Mouse (Mus musculus) limb, embryonic 11.5 days (tissue): ENCODE measurements around the gene Tmem223. TPM values are rescaled to one million over a fixed set of nuclear protein-coding genes. Genes with fewer than 3 reads are reported as not detected.
"Not testable (repeated sequence)": the region's sequence is repeated elsewhere in the genome, so short reads cannot be mapped to it uniquely, and the experiment has no call there.

Source experiments
- ATAC-seq: fragments of 200-750 bp; cut with Nextera tagmentation; 2 replicates; pipeline ENCODE4 v1.8.0; 2017; ENCODE audit warnings: low read depth; ENCODE audit not compliant: insufficient number of reproducible peaks, low FRiP score, low TSS enrichment
- DNase-seq: peaks from one replicate; pipeline ENCODE4 v3.0.0-alpha.2; 2015; ENCODE audit warnings: low spot score
- H3K27ac ChIP-seq: fragments of 300-500 bp; sonication (generic); replicated peaks from 2 replicates; pipeline ENCODE4 v1.5.1; 2014; ENCODE audit warnings: low read depth, mild to moderate bottlenecking, low read length
- H3K27me3 ChIP-seq: fragments of 300-500 bp; sonication (generic); 2 replicates; pipeline ENCODE4 v1.6.1; 2014; ENCODE audit warnings: mild to moderate bottlenecking, low read length, mixed read lengths; ENCODE audit not compliant: control insufficient read depth, insufficient read depth
- H3K36me3 ChIP-seq: fragments of 300-500 bp; sonication (generic); 2 replicates; pipeline ENCODE4 v1.6.1; 2014; ENCODE audit warnings: mild to moderate bottlenecking, low read length, moderate library complexity, mixed read lengths; ENCODE audit not compliant: control insufficient read depth, insufficient read depth
- H3K4me1 ChIP-seq: fragments of 300-500 bp; sonication (generic); 2 replicates; pipeline ENCODE4 v1.6.1; 2014; ENCODE audit warnings: low read length, mixed read lengths; ENCODE audit not compliant: control insufficient read depth, insufficient read depth
- H3K4me2 ChIP-seq: fragments of 300-500 bp; sonication (generic); 2 replicates; pipeline ENCODE4 v1.6.1; 2014; ENCODE audit warnings: low read depth, mild to moderate bottlenecking, moderate library complexity; ENCODE audit not compliant: severe bottlenecking
- H3K4me3 ChIP-seq: fragments of 300-500 bp; sonication (generic); 2 replicates; pipeline ENCODE4 v1.5.1; 2014; ENCODE audit warnings: low read depth, low read length
- H3K9ac ChIP-seq: fragments of 300-500 bp; sonication (generic); 2 replicates; pipeline ENCODE4 v1.6.1; 2014; ENCODE audit warnings: mild to moderate bottlenecking, low read length
- H3K9me3 ChIP-seq: fragments of 300-500 bp; sonication (generic); 2 replicates; pipeline ENCODE4 v1.6.1; 2016; ENCODE audit warnings: low read length; ENCODE audit not compliant: control insufficient read depth
- WGBS: fragments of 180-500 bp; shearing (Covaris S2); extraction: QIAGEN DNeasy Blood & Tissue Kit; methylation state at CpG from one replicate; pipeline ENCODE4 v1.1.7; 2014; 5-methylcytosine and 5-hydroxymethylcytosine counted together
- polyA plus RNA-seq: library from polyadenylated mRNA; unstranded; fragments of >200 nt; fragmentation: Nextera tagmentation; extraction: Ambion mirVana; gene quantifications from 2 replicates; pipeline ENCODE4 v1.2.1, GENCODE M21; 2014

The Tmem223 gene
- polyA plus RNA-seq, 1 experiment from 2014 or later = 204 TPM

- Histone ChIP-seq H3K9me3 (no peaks in the 10 kb centered on the region), H3K27ac (no peak overlapping the region), H3K27me3 (no peaks in the 10 kb centered on the region), H3K4me2 (no peak overlapping the region), H3K4me3 (no peak overlapping the region), H3K9ac (no peak overlapping the region), H3K4me1 (peaks cover 8% of the 10 kb centered on the region; the same call in 1 of the 2 replicates), H3K36me3 (peaks cover 17% of the 10 kb centered on the region)
- 20% methylated on average over 3 of the region's 3 CpGs for WGBS
- DNase-seq = no peak
- no peak for ATAC-seq
Observed at GRCm38 (mm10) chr19:8726609-8727390, 44.0 kb upstream of the Tmem223 start.

- 30% methylated on average over 5 of the region's 5 CpGs for WGBS
- Histone ChIP-seq H3K4me2 (no peak overlapping the region), H3K9ac (no peak overlapping the region), H3K9me3 (no peaks in the 10 kb centered on the region), H3K27ac (no peak overlapping the region), H3K36me3 (peaks cover 17% of the 10 kb centered on the region), H3K4me1 (peaks cover 8% of the 10 kb centered on the region; the same call in 1 of the 2 replicates), H3K4me3 (no peak overlapping the region), H3K27me3 (no peaks in the 10 kb centered on the region)
- ATAC-seq (no peak), DNase-seq (no peak)
Observed at GRCm38 (mm10) chr19:8727495-8728114, 43.2 kb upstream of the Tmem223 start.

GRCm38 (mm10) chr19:8728335-8729099, 42.3 kb upstream of the Tmem223 start:
- DNase-seq, H3K27me3 ChIP-seq, H3K4me2 ChIP-seq, H3K4me1 ChIP-seq, H3K27ac ChIP-seq, ATAC-seq, H3K4me3 ChIP-seq, H3K9ac ChIP-seq, H3K9me3 ChIP-seq: not testable (repeated sequence)
- H3K36me3 ChIP-seq = peaks cover 17% of the 10 kb centered on the region
- 51% methylated on average over 3 of the region's 3 CpGs for WGBS

GRCm38 (mm10) chr19:8734334-8734733, 36.5 kb upstream of the Tmem223 start:
- H3K27ac ChIP-seq = no peak overlapping the region
- no peaks in the 10 kb centered on the region for H3K4me1 ChIP-seq
- DNase-seq = no peak
- H3K36me3 ChIP-seq = 0 out of 2 replicates have a peak, but pooled peaks cover 4% of the 10 kb centered on the region
- H3K9ac ChIP-seq = no peak overlapping the region
- WGBS = 74% methylated on average over 3 of the region's 3 CpGs
- H3K27me3 ChIP-seq = no peaks in the 10 kb centered on the region
- ATAC-seq = no peak
- H3K4me2 ChIP-seq = no peak overlapping the region
- no peaks in the 10 kb centered on the region for H3K9me3 ChIP-seq
- H3K4me3 ChIP-seq = no peak overlapping the region

- Histone ChIP-seq H3K4me2 (peak within 1 kb of the TSS; percentile 84), H3K4me1 (peaks cover under 1% of the 10 kb centered on the region), H3K4me3 (peak within 1 kb of the TSS; percentile 90), H3K27me3 (no peaks in the 10 kb centered on the region), H3K36me3 (peaks cover 11% of the 10 kb centered on the region), H3K27ac (0 out of 2 replicates have a peak within 1 kb of the TSS, but pooled peaks have one; percentile 8), H3K9ac (peak within 1 kb of the TSS; percentile 89), H3K9me3 (no peaks in the 10 kb centered on the region)
- under 1% methylated on average over 32 of the region's 32 CpGs for WGBS
- peak; percentile 81 for ATAC-seq
- DNase-seq = peak; percentile 96
Observed at GRCm38 (mm10) chr19:8735389-8736159, 35.2 kb upstream of the Tmem223 start, which contains the start of gene Wdr74. Wdr74 (plus strand) TSS chr19:8735827.

GRCm38 (mm10) chr19:8736160-8736467, 34.7 kb upstream of the Tmem223 start:
- Histone ChIP-seq H3K4me2 (peak overlapping the region; percentile 84), H3K9ac (peak overlapping the region; percentile 89), H3K4me3 (peak overlapping the region; percentile 90), H3K4me1 (peaks cover 6% of the 10 kb centered on the region), H3K27me3 (no peaks in the 10 kb centered on the region), H3K27ac (0 out of 2 replicates have a peak overlapping the region, but pooled peaks have one; percentile 8), H3K36me3 (peaks cover 14% of the 10 kb centered on the region), H3K9me3 (no peaks in the 10 kb centered on the region)
- WGBS = 2% methylated on average over 11 of the region's 11 CpGs
- ATAC-seq = no peak; the same call in 1 of the 2 replicates
- DNase-seq = no peak

- Histone ChIP-seq H3K9me3 (no peaks in the 10 kb centered on the region), H3K4me2 (no peak overlapping the region), H3K36me3 (peaks cover 18% of the 10 kb centered on the region), H3K27ac (no peak overlapping the region), H3K27me3 (no peaks in the 10 kb centered on the region), H3K9ac (no peak overlapping the region), H3K4me1 (peaks cover 9% of the 10 kb centered on the region), H3K4me3 (no peak overlapping the region; the same call in 1 of the 2 replicates)
- no peak for ATAC-seq
- DNase-seq = no peak
- WGBS = 93% methylated on average over 7 of the region's 7 CpGs
Observed at GRCm38 (mm10) chr19:8738911-8739310, 31.9 kb upstream of the Tmem223 start.

GRCm38 (mm10) chr19:8739646-8740045, 31.1 kb upstream of the Tmem223 start:
- ATAC-seq (no peak), DNase-seq (no peak)
- H3K27me3 ChIP-seq = no peaks in the 10 kb centered on the region
- H3K4me3 ChIP-seq = no peak overlapping the region
- no peak overlapping the region for H3K9ac ChIP-seq
- 88% methylated on average over 6 of the region's 6 CpGs for WGBS
- peaks cover 9% of the 10 kb centered on the region for H3K4me1 ChIP-seq
- no peak overlapping the region for H3K4me2 ChIP-seq
- no peaks in the 10 kb centered on the region for H3K9me3 ChIP-seq
- peaks cover 20% of the 10 kb centered on the region for H3K36me3 ChIP-seq
- H3K27ac ChIP-seq = no peak overlapping the region
